Mouse (Mus musculus): ENCODE results near the gene Rragd.

The Rragd gene

DNA sequence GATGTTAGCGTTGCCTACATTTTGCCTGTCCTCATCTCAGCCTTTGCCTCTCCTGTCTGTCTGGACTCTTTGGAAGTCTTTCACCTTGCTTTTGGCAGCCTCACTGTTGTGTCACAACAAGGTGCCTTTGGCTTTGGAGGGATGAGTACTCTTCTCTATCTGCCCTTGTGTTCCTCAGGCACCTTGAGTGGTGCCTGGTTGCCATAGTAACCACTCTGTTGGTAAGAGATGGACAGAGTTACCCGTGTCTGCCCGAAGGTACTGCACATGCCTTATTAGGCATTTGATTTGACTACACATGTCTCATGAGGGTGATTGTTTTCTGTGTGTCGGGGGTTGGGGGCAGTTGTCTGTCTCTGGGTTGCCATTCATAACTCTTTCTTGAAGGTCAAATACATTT is 29.6 kb downstream of the Rragd start:
- TF ChIP-seq GATA4 (IDR thresholded peaks at IDR 0.05; ENCODE audit: insufficient replicate concordance, low read length): no peak

DNA sequence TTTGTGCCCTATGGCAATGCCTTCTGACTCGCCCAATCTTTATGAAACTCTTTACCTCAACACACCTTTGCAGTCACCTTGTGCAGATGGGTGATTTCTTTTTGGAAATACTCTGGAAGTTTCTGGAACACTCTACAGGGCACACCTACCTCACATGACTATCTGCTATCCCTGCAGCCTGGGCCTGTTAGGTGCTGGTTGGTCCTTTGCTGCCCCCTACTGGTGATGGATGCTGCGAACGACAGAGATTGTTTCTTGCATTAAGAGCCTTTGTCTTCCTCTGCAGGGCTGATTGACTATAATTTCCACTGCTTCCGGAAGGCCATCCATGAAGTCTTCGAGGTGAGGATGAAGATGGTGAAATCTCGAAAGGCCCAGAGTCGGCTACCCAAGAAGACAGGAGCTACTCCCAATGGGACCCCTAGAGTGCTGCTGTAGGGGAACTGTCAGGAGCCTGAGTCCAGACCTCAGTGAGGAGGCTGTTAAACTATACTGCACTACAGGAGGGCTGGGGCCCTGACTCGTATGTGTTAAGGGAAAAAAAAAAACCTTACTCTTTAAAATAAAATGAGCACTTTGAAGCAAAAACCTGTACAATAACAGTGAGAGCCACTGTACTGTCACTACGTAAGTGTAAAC is 35.6 kb downstream of the Rragd start:
- no peak for TF ChIP-seq GATA4 (IDR thresholded peaks at IDR 0.05; ENCODE audit: insufficient replicate concordance, low read length)

DNA sequence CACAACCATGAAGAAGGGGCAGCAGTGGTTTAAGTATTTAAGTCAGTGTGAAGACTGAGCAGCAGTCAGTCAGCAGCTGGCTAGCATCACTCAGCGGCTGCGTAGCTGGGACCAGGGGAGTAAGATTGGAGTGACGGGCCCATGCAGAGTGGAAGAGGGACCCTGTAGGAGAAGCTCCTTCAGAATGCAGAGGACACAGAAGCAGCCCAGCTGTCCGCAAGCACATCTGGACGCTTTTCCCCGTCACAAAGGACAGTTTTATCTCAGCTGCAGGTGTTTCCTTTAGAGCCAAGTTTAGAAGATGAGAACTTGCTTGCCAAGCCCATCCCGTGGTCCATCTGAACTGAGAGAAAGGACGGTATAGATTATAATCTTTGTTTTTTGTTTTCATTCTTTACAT is 41.6 kb downstream of the Rragd start:
- TF ChIP-seq GATA4 (IDR thresholded peaks at IDR 0.05; ENCODE audit: insufficient replicate concordance, low read length): no peak

DNA sequence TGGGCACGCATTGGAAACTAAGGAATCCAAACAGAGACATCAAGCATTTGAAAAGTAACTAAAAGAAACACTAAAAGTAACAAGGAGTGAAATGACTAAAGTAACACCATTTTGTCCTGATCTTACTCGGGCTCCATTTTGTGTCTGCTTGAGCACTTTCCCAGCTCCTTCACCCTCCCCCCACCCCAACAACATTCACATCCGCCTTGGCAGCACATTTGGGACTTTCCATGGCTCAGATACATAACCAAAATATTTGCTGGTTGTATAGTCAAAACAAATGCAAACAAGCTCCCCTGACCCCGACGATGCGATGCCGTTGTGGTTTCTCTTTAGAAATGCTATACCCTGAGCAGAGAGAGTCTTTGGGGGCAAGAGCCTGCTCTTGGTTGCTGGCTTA is 46.3 kb downstream of the Rragd start:
- TF ChIP-seq GATA4 (IDR thresholded peaks at IDR 0.05; ENCODE audit: insufficient replicate concordance, low read length): no peak

DNA sequence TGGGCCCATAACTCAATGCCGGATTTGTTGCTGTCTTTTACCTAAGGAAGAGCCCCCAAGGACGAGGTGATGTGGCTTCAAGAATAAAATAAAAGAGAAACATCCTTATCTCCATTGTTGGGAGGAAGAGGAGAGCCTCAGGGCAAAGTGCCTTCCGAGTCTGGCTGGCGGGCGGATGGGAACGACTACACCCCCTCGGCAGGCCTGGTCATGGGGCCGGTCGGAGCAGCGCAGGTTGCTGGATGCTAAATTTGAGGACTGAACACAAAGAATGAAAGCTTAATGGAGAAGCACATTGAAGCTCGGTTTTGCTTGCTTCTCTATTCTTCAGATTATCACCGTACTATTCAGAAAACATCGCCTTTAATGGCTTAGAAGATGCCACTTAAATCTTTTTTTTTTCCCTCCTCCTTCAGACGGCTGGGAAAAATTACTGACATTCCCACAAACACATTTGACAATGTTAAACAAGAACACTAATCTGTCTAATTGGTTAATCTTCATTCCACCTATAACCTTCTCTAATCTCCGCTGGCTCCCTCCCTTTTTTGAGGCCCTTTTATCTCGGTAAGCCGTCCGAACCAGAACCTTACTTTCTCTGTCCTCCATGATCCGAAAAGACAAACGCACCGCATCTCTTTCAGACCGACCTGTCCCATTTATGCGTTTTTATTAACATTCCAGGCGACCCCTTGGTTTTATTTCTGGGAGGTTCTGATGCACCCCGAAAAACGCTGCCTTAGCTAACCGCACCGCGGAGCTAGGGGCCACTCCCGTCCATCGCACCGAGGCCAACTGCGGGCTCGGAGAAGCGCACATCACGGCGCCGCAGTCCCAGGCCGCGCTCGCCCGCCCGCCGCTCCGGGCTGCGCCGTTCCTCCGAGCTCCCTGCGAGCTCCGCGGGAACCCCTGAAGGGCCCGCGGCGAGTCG is 47.7 kb downstream of the Rragd start:
- peak; percentile 18; the same call in 1 of the 2 replicates for TF ChIP-seq GATA4 (IDR thresholded peaks at IDR 0.05; ENCODE audit: insufficient replicate concordance, low read length)

DNA sequence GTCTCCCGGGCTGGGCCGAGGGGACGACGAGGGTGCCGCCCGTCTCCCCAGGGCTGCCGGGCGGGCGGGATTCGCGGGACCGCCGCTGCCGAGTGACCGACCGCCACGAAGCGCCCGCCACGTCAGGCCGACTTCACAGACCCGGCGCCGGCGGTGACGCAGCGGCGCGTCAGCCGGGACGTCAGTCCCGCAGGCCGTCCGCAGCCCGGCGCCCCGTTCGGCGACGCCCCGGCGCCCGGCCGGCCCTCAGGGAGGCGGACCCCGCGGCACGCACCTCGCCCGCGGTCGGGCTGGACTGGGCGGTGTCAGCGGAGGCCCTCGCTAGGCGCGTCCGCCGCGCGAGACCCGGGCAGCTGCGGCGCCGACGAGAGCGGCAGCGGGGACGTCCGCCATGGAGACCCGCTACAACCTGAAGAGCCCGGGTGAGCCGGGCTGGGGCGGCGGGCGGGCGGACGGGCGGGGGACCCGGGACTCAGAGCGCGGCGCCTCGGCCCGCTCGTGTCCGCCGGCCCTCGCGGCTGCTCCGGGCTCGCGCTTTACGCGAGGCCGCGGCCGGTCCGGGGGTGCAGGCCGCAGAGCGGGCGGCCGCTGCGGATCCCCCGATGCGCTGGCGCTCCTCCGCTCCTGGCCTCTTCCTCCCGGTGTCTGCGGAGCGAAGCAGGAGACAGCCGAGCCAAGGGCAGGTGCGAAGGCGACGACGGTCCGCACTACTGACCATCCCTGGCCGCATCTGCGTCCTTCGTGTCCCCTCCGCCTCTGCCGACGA is 48.5 kb downstream of the Rragd start, which contains the start of gene Ube2j1:
Gene Ube2j1 (plus strand): TSS at position 222 of the 766 bp plus-strand sequence.
- no peak for TF ChIP-seq GATA4 (IDR thresholded peaks at IDR 0.05; ENCODE audit: insufficient replicate concordance, low read length)

DNA sequence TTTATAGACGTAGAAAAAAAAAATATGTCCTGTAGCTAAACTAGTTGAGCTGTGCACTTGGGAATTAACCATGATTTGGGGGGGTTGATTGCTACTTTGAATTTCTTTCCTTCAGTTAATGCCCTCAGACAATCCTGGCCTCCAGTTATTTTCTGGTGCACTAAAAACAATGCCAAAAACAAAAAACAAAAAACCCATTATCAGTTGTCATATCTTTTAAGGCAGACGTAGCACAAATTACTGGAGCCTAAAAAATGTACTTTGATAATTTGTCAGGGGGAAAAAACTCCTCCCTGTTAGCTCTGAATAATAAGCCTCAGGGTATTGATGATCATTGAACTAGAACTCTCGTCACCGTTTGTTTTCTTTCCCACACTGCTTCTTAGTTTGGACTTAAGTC is 49.2 kb downstream of the Rragd start:
- no peak for TF ChIP-seq GATA4 (IDR thresholded peaks at IDR 0.05; ENCODE audit: insufficient replicate concordance, low read length)

DNA sequence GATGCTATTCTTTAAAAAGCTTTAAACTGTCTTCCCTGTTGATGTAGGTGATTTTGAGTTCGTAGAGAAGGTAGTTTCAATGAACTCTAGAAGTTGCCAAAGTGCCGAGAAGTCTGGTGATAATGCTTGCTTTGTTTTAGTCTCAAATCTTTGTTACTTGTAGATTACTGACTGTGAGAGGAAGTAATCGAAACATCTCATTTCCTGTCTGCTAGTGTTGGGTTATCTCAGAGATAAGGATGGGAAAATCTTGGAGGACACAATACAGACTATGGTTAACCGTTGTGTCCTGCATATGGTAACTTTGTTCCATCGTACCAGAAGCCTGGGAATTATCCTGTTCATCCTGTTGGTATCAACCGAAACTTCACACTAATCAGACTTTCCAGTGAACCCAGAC is 50.7 kb downstream of the Rragd start:
- TF ChIP-seq GATA4 (IDR thresholded peaks at IDR 0.05; ENCODE audit: insufficient replicate concordance, low read length): no peak

DNA sequence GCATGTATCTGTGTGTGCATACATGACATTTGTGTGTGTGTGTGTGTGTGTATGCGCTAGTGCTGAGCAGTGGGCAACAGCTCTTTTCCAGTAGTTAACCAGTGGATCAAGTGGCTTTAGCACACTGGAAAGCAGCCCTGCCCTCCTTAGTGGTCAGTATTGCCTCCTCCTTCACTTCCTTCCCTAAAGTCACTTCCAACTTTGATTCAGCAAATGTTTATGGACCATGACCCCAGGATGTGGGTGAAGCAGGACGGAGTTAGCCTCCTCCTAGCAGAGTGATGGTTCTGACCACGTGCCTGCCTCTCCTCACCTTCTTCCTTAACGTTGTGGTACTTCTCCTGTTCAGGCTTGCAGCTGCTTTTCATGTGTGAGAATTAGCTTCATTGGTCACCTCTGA is 57.0 kb downstream of the Rragd start:
- no peak for TF ChIP-seq GATA4 (IDR thresholded peaks at IDR 0.05; ENCODE audit: insufficient replicate concordance, low read length)

DNA sequence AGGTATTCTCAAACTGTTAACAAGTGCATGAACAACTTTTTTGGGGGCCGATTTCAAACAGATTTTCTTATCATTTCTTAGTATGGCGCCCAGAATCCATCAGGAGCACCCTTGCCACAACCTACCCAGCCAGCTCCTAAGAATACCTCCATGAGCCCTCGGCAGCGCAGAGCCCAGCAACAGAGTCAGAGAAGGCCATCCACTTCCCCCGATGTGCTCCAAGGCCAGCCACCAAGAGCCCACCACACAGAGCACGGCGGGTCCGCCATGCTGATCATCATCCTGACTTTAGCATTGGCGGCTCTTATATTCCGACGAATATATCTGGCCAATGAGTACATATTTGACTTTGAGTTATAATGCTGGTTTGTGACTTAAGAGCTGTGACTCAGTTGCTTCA is 66.8 kb downstream of the Rragd start:
- TF ChIP-seq GATA4 (IDR thresholded peaks at IDR 0.05; ENCODE audit: insufficient replicate concordance, low read length): no peak

DNA sequence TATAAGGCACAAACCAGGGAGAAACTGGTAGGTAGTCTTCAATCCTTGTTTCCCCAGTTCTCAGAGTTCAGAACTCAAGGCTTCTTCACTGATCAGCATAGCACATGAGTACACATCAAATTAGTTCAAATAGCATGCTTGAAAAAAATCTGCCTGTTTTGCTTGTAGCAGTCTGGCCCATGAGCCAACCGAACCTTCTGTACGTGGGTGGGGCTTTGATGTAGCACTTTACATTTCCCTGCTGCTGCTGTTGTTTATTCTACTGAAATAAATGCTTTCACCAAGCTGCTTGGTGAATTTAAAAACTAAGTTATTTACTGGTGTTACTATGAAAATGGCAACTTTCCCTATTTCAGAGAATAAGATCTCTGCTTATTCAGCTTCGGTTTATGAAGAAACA is 69.2 kb downstream of the Rragd start:
- TF ChIP-seq GATA4 (IDR thresholded peaks at IDR 0.05; ENCODE audit: insufficient replicate concordance, low read length): no peak

DNA sequence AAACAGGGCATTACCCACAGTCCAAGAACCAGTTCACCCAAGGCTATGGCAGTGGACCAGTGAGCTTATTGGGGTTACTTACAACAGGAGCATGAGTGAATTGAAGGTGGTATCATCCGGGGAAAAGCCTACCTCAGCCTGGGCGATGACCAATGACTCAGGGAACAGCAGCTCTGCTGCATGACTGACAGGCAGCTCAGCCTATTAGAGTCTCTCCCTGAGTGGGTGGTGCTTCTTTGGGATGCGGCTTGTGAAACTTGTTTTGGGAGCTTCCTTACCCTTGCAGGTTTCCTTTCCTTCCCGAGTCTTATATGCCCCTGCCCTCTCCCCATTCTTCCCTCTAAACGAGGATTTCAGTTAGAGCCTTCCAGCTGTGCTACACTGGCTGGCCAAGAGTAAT is 69.8 kb downstream of the Rragd start:
- no peak for TF ChIP-seq GATA4 (IDR thresholded peaks at IDR 0.05; ENCODE audit: insufficient replicate concordance, low read length)

DNA sequence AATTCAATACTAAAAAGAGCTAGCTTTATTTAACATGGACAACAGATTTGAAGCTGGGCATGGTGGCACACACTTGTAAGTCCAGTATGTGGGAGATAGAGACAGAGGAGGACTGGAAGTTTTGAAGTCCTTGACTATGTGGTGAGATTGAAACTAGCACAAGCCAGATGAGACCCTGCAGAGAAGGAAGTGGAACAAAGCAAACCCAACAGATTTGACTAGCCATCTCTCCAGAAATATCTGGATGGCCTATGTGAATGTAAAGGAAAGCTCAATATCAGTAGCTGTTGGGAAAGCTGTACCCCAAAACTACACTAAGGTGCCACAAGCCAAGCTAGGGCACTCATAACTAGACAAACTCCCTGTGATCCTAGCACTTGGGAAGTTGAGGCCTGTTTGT is 71.6 kb downstream of the Rragd start:
- TF ChIP-seq GATA4 (IDR thresholded peaks at IDR 0.05; ENCODE audit: insufficient replicate concordance, low read length): no peak

DNA sequence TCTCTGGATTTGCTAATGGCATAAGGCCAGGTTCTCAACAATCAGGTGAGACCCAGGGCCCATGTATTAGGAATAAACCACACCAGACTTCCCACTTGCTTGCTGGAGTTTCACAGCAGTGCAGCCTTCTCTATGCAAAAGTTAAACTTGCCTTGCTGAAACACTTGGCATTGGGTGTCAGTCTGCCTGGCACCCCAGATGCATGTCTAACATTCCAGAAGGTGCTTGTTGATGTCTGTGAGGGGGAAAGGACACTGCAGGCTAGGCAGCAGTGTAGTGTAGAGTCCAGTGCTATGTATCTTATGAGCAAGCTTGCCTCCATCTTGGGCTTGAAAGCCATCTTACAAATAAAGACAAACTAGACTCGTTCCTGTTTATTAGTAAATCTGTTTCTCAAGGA is 73.5 kb downstream of the Rragd start:
- TF ChIP-seq GATA4 (IDR thresholded peaks at IDR 0.05; ENCODE audit: insufficient replicate concordance, low read length): no peak

DNA sequence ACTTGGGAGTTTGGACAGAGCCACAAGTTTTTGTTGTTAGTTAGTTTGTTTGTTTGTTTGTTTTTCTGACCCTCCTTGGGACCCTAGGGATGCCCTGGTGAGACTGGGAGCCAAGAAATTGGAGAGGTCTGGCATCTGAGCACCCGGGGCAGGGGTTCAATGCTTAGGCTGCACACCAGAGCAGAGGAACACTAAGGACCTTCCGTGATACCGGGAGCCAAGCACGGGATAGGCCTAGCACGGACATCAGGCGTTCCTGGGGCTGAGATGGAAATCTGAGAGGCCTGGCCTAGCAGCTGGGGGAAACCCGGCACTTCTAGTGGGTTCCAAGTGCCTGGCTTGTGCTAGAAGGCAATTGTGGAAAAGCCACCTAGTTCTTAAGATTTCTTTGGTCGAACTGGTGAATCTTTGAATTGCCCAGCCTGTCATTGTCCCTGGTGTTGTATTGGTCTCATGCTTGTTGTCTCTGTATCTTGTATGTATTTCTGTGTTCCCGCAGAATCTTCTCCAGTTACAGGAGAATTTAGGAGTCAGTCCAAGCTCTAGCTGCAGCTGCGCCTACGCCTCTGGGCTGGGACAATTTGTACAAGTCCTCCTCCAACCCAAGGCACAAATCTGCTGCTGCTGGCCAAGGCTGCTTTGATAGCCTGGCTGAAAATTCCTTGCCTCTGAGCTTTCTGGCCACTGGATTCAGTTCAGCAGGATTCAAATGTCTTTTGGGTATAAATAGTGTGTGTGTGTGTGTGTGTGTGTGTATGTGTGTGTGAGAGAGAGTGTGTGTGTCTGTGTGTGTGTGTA is 75.3 kb downstream of the Rragd start:
- no peak for TF ChIP-seq GATA4 (IDR thresholded peaks at IDR 0.05; ENCODE audit: insufficient replicate concordance, low read length)

Measured in liver, adult (tissue).